Mouse (Mus musculus): ENCODE data around the gene Dip2b.

Dip2b gene

GRCm38 (mm10) chr15:100140428-100140827, 102.0 kb downstream of the Dip2b start:
- DNase-seq = no peak

GRCm38 (mm10) chr15:100143091-100143801, 104.8 kb downstream of the Dip2b start:
- no peak for DNase-seq

- DNase-seq = peak; percentile 74
Observed at GRCm38 (mm10) chr15:100144854-100145824, 106.7 kb downstream of the Dip2b start.

GRCm38 (mm10) chr15:100145917-100146316, 107.5 kb downstream of the Dip2b start:
- no peak for DNase-seq

GRCm38 (mm10) chr15:100150593-100150992, 112.1 kb downstream of the Dip2b start:
- peak; percentile 40 for DNase-seq

GRCm38 (mm10) chr15:100152321-100152720, 113.9 kb downstream of the Dip2b start:
- no peak for DNase-seq

GRCm38 (mm10) chr15:100153024-100153423, 114.6 kb downstream of the Dip2b start:
- DNase-seq = no peak

- no peak for DNase-seq
Observed at GRCm38 (mm10) chr15:100156095-100156707, 117.7 kb downstream of the Dip2b start.

GRCm38 (mm10) chr15:100156781-100157470, 118.5 kb downstream of the Dip2b start:
- no peak for DNase-seq

- DNase-seq = no peak
Observed at GRCm38 (mm10) chr15:100158985-100159384, 120.5 kb downstream of the Dip2b start.

GRCm38 (mm10) chr15:100161747-100162280, 123.3 kb downstream of the Dip2b start:
- no peak for DNase-seq

- no peak for DNase-seq
Observed at GRCm38 (mm10) chr15:100163381-100164051, 125.1 kb downstream of the Dip2b start.

GRCm38 (mm10) chr15:100166464-100166863, 128.0 kb downstream of the Dip2b start:
- DNase-seq = no peak

- DNase-seq = peak; percentile 31
Observed at GRCm38 (mm10) chr15:100167791-100168190, 129.3 kb downstream of the Dip2b start.

- DNase-seq = no peak
Observed at GRCm38 (mm10) chr15:100168191-100168606, 129.7 kb downstream of the Dip2b start.

- DNase-seq = no peak
Observed at GRCm38 (mm10) chr15:100175176-100175575, 136.7 kb downstream of the Dip2b start.

GRCm38 (mm10) chr15:100177167-100177566, 138.7 kb downstream of the Dip2b start:
- DNase-seq = no peak

GRCm38 (mm10) chr15:100177575-100177974, 139.1 kb downstream of the Dip2b start:
- DNase-seq = no peak

GRCm38 (mm10) chr15:100178487-100178886, 140.0 kb downstream of the Dip2b start:
- no peak for DNase-seq

GRCm38 (mm10) chr15:100179685-100180084, 141.2 kb downstream of the Dip2b start:
- DNase-seq = no peak

GRCm38 (mm10) chr15:100180221-100180620, 141.8 kb downstream of the Dip2b start:
- no peak for DNase-seq

- DNase-seq = no peak
Observed at GRCm38 (mm10) chr15:100181841-100182240, 143.4 kb downstream of the Dip2b start.
